Mouse (Mus musculus) induced T-regulatory cell, adult 2 months (primary cell): ENCODE results near the gene Ifitm2.

Source experiments
- DNase-seq: peaks from one replicate; pipeline ENCODE4 v3.0.0-alpha.2; 2012; ENCODE audit warnings: low read depth

Ifitm2 gene

GRCm38 (mm10) chr7:140955758-140956555 is at the start of gene Ifitm2, which contains the start of gene Gm45717:
Ifitm2 (minus strand) TSS chr7:140955987.
Gm45717 (minus strand) TSS chr7:140955937.
- peak; percentile 55 for DNase-seq

- no peak for DNase-seq
Measured at GRCm38 (mm10) chr7:141003248-141004010, 47.6 kb upstream of the Ifitm2 start.

- no peak for DNase-seq
Measured at GRCm38 (mm10) chr7:141000881-141001708, 45.3 kb upstream of the Ifitm2 start.

- DNase-seq: peak; percentile 85
Measured at GRCm38 (mm10) chr7:140998853-140999700, 43.3 kb upstream of the Ifitm2 start.

GRCm38 (mm10) chr7:140997817-140998216 is 42.0 kb upstream of the Ifitm2 start:
- peak; percentile 50 for DNase-seq

- DNase-seq: peak; percentile 73
Measured at GRCm38 (mm10) chr7:140991117-140991689, 35.4 kb upstream of the Ifitm2 start.

- peak; percentile 66 for DNase-seq
Measured at GRCm38 (mm10) chr7:140990622-140991021, 34.8 kb upstream of the Ifitm2 start.

GRCm38 (mm10) chr7:140990185-140990584 is 34.4 kb upstream of the Ifitm2 start:
- DNase-seq: peak; percentile 54

- peak; percentile 43 for DNase-seq
Measured at GRCm38 (mm10) chr7:140989022-140989421, 33.2 kb upstream of the Ifitm2 start.

GRCm38 (mm10) chr7:140987182-140988138 is 31.7 kb upstream of the Ifitm2 start:
- peak; percentile 61 for DNase-seq

GRCm38 (mm10) chr7:140982971-140983370 is 27.2 kb upstream of the Ifitm2 start:
- peak; percentile 39 for DNase-seq

GRCm38 (mm10) chr7:140981704-140982103 is 25.9 kb upstream of the Ifitm2 start:
- peak; percentile 70 for DNase-seq

GRCm38 (mm10) chr7:140976720-140977119 is 20.9 kb upstream of the Ifitm2 start:
- DNase-seq: peak; percentile 49

GRCm38 (mm10) chr7:140975465-140975864 is 19.7 kb upstream of the Ifitm2 start:
- DNase-seq: no peak

- no peak for DNase-seq
Measured at GRCm38 (mm10) chr7:140974940-140975339, 19.2 kb upstream of the Ifitm2 start.

- DNase-seq: no peak
Measured at GRCm38 (mm10) chr7:140973396-140974165, 17.8 kb upstream of the Ifitm2 start.

GRCm38 (mm10) chr7:140971479-140972171 is 15.8 kb upstream of the Ifitm2 start:
- no peak for DNase-seq

GRCm38 (mm10) chr7:140970931-140971330 is 15.1 kb upstream of the Ifitm2 start:
- no peak for DNase-seq
